Mouse (Mus musculus) thymus, postnatal 0 days (tissue): ENCODE results near the gene Tsr3. TPM values are rescaled to one million over a fixed set of nuclear protein-coding genes. Genes with fewer than 3 reads are reported as not detected.

ENCODE experiments used
- DNase-seq: peaks from one replicate; pipeline ENCODE4 v3.0.0-alpha.2; 2015; ENCODE audit warnings: low spot score
- microRNA-seq: library from miRNA; unstranded; fragments of <30 nt; microRNA quantifications from one replicate; pipeline ENCODE4, GENCODE M21; 2016; ENCODE audit warnings: borderline number of aligned reads
- polyA plus RNA-seq: library from polyadenylated mRNA; unstranded; fragments of >200 nt; fragmentation: Nextera tagmentation; extraction: Ambion mirVana; gene quantifications from 2 replicates; pipeline ENCODE4 v1.2.1, GENCODE M21; 2015

Gene Tsr3
- polyA plus RNA-seq, 1 experiment from 2014 or later = 74.0 TPM

- DNase-seq = no peak
Observed at GRCm38 (mm10) chr17:25290411-25290810, 50.4 kb downstream of the Tsr3 start.

Small RNAs within 50 kb of the gene (microRNA-seq; reads per million reads assigned to microRNA genes)
- 6.7 reads per million, percentile 11 among the genes with 10 or more reads in this experiment for gene Mir3547

Other genes starting within 250 kb of the Tsr3 start
- 4.7 and 5.4 TPM in 2 replicates for gene Cramp1l, start 224.4 kb upstream of the Tsr3 start, polyA plus RNA-seq
- gene Ift140, start 224.1 kb upstream of the Tsr3 start, polyA plus RNA-seq = 10.6 and 11.7 TPM in 2 replicates
- 5.5 and 6.0 TPM in 2 replicates for gene Tmem204, start 156.6 kb upstream of the Tsr3 start, polyA plus RNA-seq
- gene Telo2, start 124.2 kb upstream of the Tsr3 start, polyA plus RNA-seq = 19.2 and 19.8 TPM in 2 replicates
- gene Ptx4, start 119.4 kb upstream of the Tsr3 start, polyA plus RNA-seq = 0.12 TPM in 1 of 2 replicates, not detected in the other
- gene Clcn7, start 106.8 kb upstream of the Tsr3 start, polyA plus RNA-seq = 12.7 and 15.0 TPM in 2 replicates
- 0.07 and 0.10 TPM in 2 replicates for gene Ccdc154, start 77.7 kb upstream of the Tsr3 start, polyA plus RNA-seq
- gene Gm38655, start 64.7 kb upstream of the Tsr3 start, polyA plus RNA-seq = 0.19 TPM in 1 of 2 replicates, not detected in the other
- gene BC003965, start 55.6 kb upstream of the Tsr3 start, polyA plus RNA-seq = 34.4 and 34.5 TPM in 2 replicates
- 12.4 and 13.9 TPM in 2 replicates for gene Unkl, start 51.8 kb upstream of the Tsr3 start, polyA plus RNA-seq
- 60.4 and 61.6 TPM in 2 replicates for gene Gnptg, start within 50 bp of the Tsr3 start, polyA plus RNA-seq
- gene Baiap3, start 16.2 kb downstream of the Tsr3 start, polyA plus RNA-seq = 28.9 and 32.5 TPM in 2 replicates
- 772 and 787 TPM in 2 replicates for gene Ube2i, start 34.5 kb downstream of the Tsr3 start, polyA plus RNA-seq
- gene Prss34, start 58.2 kb downstream of the Tsr3 start, polyA plus RNA-seq = 1.2 and 2.1 TPM in 2 replicates
- gene Prss28, start 68.5 kb downstream of the Tsr3 start, polyA plus RNA-seq = 0.30 TPM in 1 of 2 replicates, not detected in the other
- gene Prss29, start 78.5 kb downstream of the Tsr3 start, polyA plus RNA-seq = 1.6 and 1.9 TPM in 2 replicates
- gene Tpsab1, start 105.4 kb downstream of the Tsr3 start, polyA plus RNA-seq = 0.30 and 0.40 TPM in 2 replicates
- 8.0 and 9.1 TPM in 2 replicates for gene Tpsb2, start 126.1 kb downstream of the Tsr3 start, polyA plus RNA-seq
- gene Tpsg1, start 129.1 kb downstream of the Tsr3 start, polyA plus RNA-seq = 0.36 and 0.52 TPM in 2 replicates
- gene Cacna1h, start 193.6 kb downstream of the Tsr3 start, polyA plus RNA-seq = 0.17 and 0.18 TPM in 2 replicates
- gene Tekt4, start 214.4 kb downstream of the Tsr3 start, polyA plus RNA-seq = 0.20 and 0.53 TPM in 2 replicates